In genomic region chr8:123333864-123334263, GRCm38 (mm10) we compare ENCODE assay signal across 8 mouse cellular contexts. TPM values are rescaled to one million over a fixed set of nuclear protein-coding genes. Genes with fewer than 3 reads are reported as not detected.
A peak's percentile ranks its signal among the peaks of the same experiment; 100 is the strongest.
DNase-seq lines count a peak whose midpoint lies in the region; ATAC-seq and TF ChIP-seq lines count a peak whose summit lies in the region.

No protein-coding gene starts in this region.

- DNase-seq in heart, postnatal 4 days: no peak
- peak; percentile 50 for DNase-seq in ES-CJ7 (ENCODE audit: low read depth, low spot score)
- peak; percentile 30 for DNase-seq in forebrain, postnatal 0 days
- peak; percentile 45 for DNase-seq in midbrain, embryonic 14.5 days
- no peak for DNase-seq in urinary bladder, postnatal 10 days (ENCODE audit: low spot score)
- DNase-seq in urinary bladder, adult 18-20 months (ENCODE audit: low spot score in 2 of 2): no peak

- peak overlapping the region; percentile 95 for H3K4me2 ChIP-seq in heart, embryonic 11.5 days
- peak overlapping the region; percentile 65 for H3K4me2 ChIP-seq in forebrain, postnatal 0 days (ENCODE audit: low read depth)
- peak overlapping the region; percentile 73 for H3K4me2 ChIP-seq in midbrain, embryonic 14.5 days (ENCODE audit: low read length)

- no peak overlapping the region for H3K9ac ChIP-seq in heart, embryonic 11.5 days (ENCODE audit: low read depth, low read length)
- peak overlapping the region; percentile 70 for H3K9ac ChIP-seq in forebrain, postnatal 0 days
- H3K9ac ChIP-seq in midbrain, embryonic 14.5 days (replicated peaks; ENCODE audit: low read length): peak overlapping the region; percentile 96

- TF ChIP-seq CTCF in forebrain, postnatal 0 days (IDR thresholded peaks at IDR 0.05; ENCODE audit: low read depth): no peak

- no peak for ATAC-seq in heart, embryonic 11.5 days (replicated peaks; ENCODE audit: insufficient number of reproducible peaks, low FRiP score, low TSS enrichment)
- no peak for ATAC-seq in forebrain, postnatal 0 days
- ATAC-seq in midbrain, embryonic 14.5 days (ENCODE audit: low FRiP score, low TSS enrichment): no peak
- no peak for ATAC-seq in inflammation-experienced regulatory T-cells, adult 6 months

- peaks cover 12% of the 10 kb centered on the region; the same call in 1 of the 2 replicates for H3K4me1 ChIP-seq in heart, embryonic 11.5 days (ENCODE audit: control insufficient read depth, insufficient read depth, low read length)
- H3K4me1 ChIP-seq in forebrain, postnatal 0 days (ENCODE audit: insufficient read depth): peaks cover 8% of the 10 kb centered on the region
- peaks cover 19% of the 10 kb centered on the region for H3K4me1 ChIP-seq in midbrain, embryonic 14.5 days (ENCODE audit: control insufficient read depth, insufficient read depth, low read length)

- peaks cover 12% of the 10 kb centered on the region for H3K27me3 ChIP-seq in heart, embryonic 11.5 days (ENCODE audit: control insufficient read depth, insufficient read depth, low read length)
- H3K27me3 ChIP-seq in forebrain, postnatal 0 days (ENCODE audit: insufficient read depth, low read length): no peaks in the 10 kb centered on the region
- no peaks in the 10 kb centered on the region for H3K27me3 ChIP-seq in midbrain, embryonic 14.5 days (ENCODE audit: control insufficient read depth, insufficient read depth, low read length)

- peak overlapping the region; percentile 0 for H3K4me3 ChIP-seq in heart, embryonic 11.5 days (ENCODE audit: low read depth, low read length)
- H3K4me3 ChIP-seq in forebrain, postnatal 0 days (ENCODE audit: low read depth, low read length): peak overlapping the region; percentile 81
- H3K4me3 ChIP-seq in midbrain, embryonic 14.5 days (replicated peaks; ENCODE audit: low read depth, low read length): peak overlapping the region; percentile 94

- 0 out of 2 replicates have a peak overlapping the region, but pooled peaks have one; percentile 5 for H3K27ac ChIP-seq in heart, embryonic 11.5 days (ENCODE audit: low read depth, low read length)
- peak overlapping the region; percentile 57 for H3K27ac ChIP-seq in forebrain, postnatal 0 days (ENCODE audit: low read depth, low read length)
- peak overlapping the region; percentile 94 for H3K27ac ChIP-seq in midbrain, embryonic 14.5 days (replicated peaks; ENCODE audit: low read depth, low read length)

- H3K36me3 ChIP-seq in heart, embryonic 11.5 days (ENCODE audit: control insufficient read depth, insufficient read depth, low read length): no peaks in the 10 kb centered on the region
- no peaks in the 10 kb centered on the region for H3K36me3 ChIP-seq in forebrain, postnatal 0 days (ENCODE audit: insufficient read depth)
- 0 out of 2 replicates have a peak, but pooled peaks cover 6% of the 10 kb centered on the region for H3K36me3 ChIP-seq in midbrain, embryonic 14.5 days (ENCODE audit: control insufficient read depth, insufficient read depth, low read length)

- 3% methylated on average over 7 of the region's 7 CpGs for WGBS in heart, embryonic 11.5 days (ENCODE audit: insufficient replicate concordance)
- WGBS in forebrain, postnatal 0 days: 2% methylated on average over 7 of the region's 7 CpGs
- under 1% methylated on average over 7 of the region's 7 CpGs for WGBS in midbrain, embryonic 14.5 days

- no peaks in the 10 kb centered on the region for H3K9me3 ChIP-seq in heart, embryonic 11.5 days (replicated peaks; ENCODE audit: control insufficient read depth, low read length)
- no peaks in the 10 kb centered on the region for H3K9me3 ChIP-seq in forebrain, postnatal 0 days (ENCODE audit: low read length)
- no peaks in the 10 kb centered on the region for H3K9me3 ChIP-seq in midbrain, embryonic 14.5 days (ENCODE audit: control insufficient read depth, low read length)

RNA-seq across cellular contexts. Expression of gene Spire2, which starts 1.4 kb away (rescaled TPM):
- polyA plus RNA-seq in heart, embryonic 11.5 days (2014; fragmentation: Nextera tagmentation; extraction: Ambion mirVana): 2.9 and 3.0 TPM in 2 replicates
- total RNA-seq in heart, postnatal 4 days (2021): under 1 TPM; 0.38 to 0.61 TPM
- 37.0 and 37.8 TPM in 2 replicates for total RNA-seq in forebrain, postnatal 0 days (2014; rRNA removed)
- 21.3 and 24.2 TPM in 2 replicates for polyA plus RNA-seq in forebrain, postnatal 0 days (2015; fragmentation: Nextera tagmentation; extraction: Ambion mirVana)
- 32.8 and 36.0 TPM in 2 replicates for polyA plus RNA-seq in midbrain, embryonic 14.5 days (2014; fragmentation: Nextera tagmentation; extraction: Ambion mirVana)
- polyA plus RNA-seq in inflammation-experienced regulatory T-cells, adult 6 months (2017; shearing (Covaris generic)): not detected

RNA-seq across cellular contexts. Expression of gene Fanca, which starts 15.5 kb away (rescaled TPM):
- 22.8 and 27.7 TPM in 2 replicates for polyA plus RNA-seq in heart, embryonic 11.5 days (2014; fragmentation: Nextera tagmentation; extraction: Ambion mirVana)
- total RNA-seq in heart, postnatal 4 days (2021): 10 to 100 TPM; 16.7 to 22.9 TPM
- total RNA-seq in forebrain, postnatal 0 days (2014; rRNA removed): 5.0 and 5.6 TPM in 2 replicates
- polyA plus RNA-seq in forebrain, postnatal 0 days (2015; fragmentation: Nextera tagmentation; extraction: Ambion mirVana): 2.6 and 2.7 TPM in 2 replicates
- 8.0 and 9.2 TPM in 2 replicates for polyA plus RNA-seq in midbrain, embryonic 14.5 days (2014; fragmentation: Nextera tagmentation; extraction: Ambion mirVana)
- polyA plus RNA-seq in inflammation-experienced regulatory T-cells, adult 6 months (2017; shearing (Covaris generic)): 1 to 10 TPM; 5.1 to 9.2 (median 5.2) TPM

RNA-seq across cellular contexts. Expression of gene Tcf25, which starts 39.7 kb away (rescaled TPM):
- 148 and 165 TPM in 2 replicates for polyA plus RNA-seq in heart, embryonic 11.5 days (2014; fragmentation: Nextera tagmentation; extraction: Ambion mirVana)
- total RNA-seq in heart, postnatal 4 days (2021): 100 to 1,000 TPM; 174 to 178 TPM
- total RNA-seq in forebrain, postnatal 0 days (2014; rRNA removed): 434 and 487 TPM in 2 replicates
- 275 and 296 TPM in 2 replicates for polyA plus RNA-seq in forebrain, postnatal 0 days (2015; fragmentation: Nextera tagmentation; extraction: Ambion mirVana)
- polyA plus RNA-seq in midbrain, embryonic 14.5 days (2014; fragmentation: Nextera tagmentation; extraction: Ambion mirVana): 254 and 294 TPM in 2 replicates
- polyA plus RNA-seq in inflammation-experienced regulatory T-cells, adult 6 months (2017; shearing (Covaris generic)): 100 to 1,000 TPM in 1 of 3 experiments, 10 to 100 TPM in 2; 74.2 to 106 (median 94.3) TPM

Comparison
In these comparisons a context has a peak if more than half of its experiments do, and no peak if none do; other contexts are left out.
1. H3K27ac ChIP-seq: peak in every context shown above with its lines; median percentile 94 in midbrain, embryonic 14.5 days; 57 in forebrain, postnatal 0 days; 5 in heart, embryonic 11.5 days.
2. H3K4me3 ChIP-seq: peak in every context shown above with its lines; median percentile 94 in midbrain, embryonic 14.5 days; 81 in forebrain, postnatal 0 days; 0 in heart, embryonic 11.5 days.
3. DNase-seq: peak in ES-CJ7 (single experiment), forebrain, postnatal 0 days (single experiment) and midbrain, embryonic 14.5 days (single experiment); none in heart, postnatal 4 days (single experiment), urinary bladder, postnatal 10 days (single experiment) and urinary bladder, adult 18-20 months (0 of 2).
4. Peak in every context shown above with its lines, with median percentiles within 50 percentile points of each other: H3K4me2 ChIP-seq.